Mouse (Mus musculus): ENCODE measurements around the gene Ikzf2.

- TF ChIP-seq ZNF384 (IDR thresholded peaks at IDR 0.05; ENCODE audit: low read depth, low read length) = no peak
- no peak for TF ChIP-seq CHD2 (IDR thresholded peaks at IDR 0.05; ENCODE audit: low read depth, low read length)
- TF ChIP-seq HCFC1 (IDR thresholded peaks at IDR 0.05; ENCODE audit: borderline replicate concordance, insufficient read depth, low read length) = no peak
- TF ChIP-seq MAFK (IDR thresholded peaks at IDR 0.05; ENCODE audit: insufficient read depth, low read depth, low read length) = no peak
Measured at GRCm38 (mm10) chr1:69727968-69728367, 40.9 kb upstream of the Ikzf2 start.
